Mouse (Mus musculus) T-helper 2 cell (primary cell): ENCODE data around the gene Rapgef2.

Experiments
- in situ Hi-C: fragments of 300-600 bp; cut with MboI, MseI; formaldehyde crosslinking; loops from one replicate; pipeline ENCODE4 v1.15.1; 2025; ENCODE audit warnings: high pct_unique_total_duplicates

Gene Rapgef2

GRCm38 (mm10) chr3:79039666-79040450 is 246.5 kb downstream of the Rapgef2 start:
- in situ Hi-C loops: loop anchor here (10.0 kb wide), 1 partner anchor 1035 kb away; no protein-coding TSS in a partner anchor

GRCm38 (mm10) chr3:79039008-79039407 is 247.3 kb downstream of the Rapgef2 start:
- in situ Hi-C loops: loop anchor here (10.0 kb wide), 1 partner anchor 1034 kb away; no protein-coding TSS in a partner anchor

- in situ Hi-C loops: loop anchor here (10.0 kb wide), 1 partner anchor 1030 kb away; no protein-coding TSS in a partner anchor
Observed at GRCm38 (mm10) chr3:79034457-79034856, 251.9 kb downstream of the Rapgef2 start.

- in situ Hi-C loops: loop anchor here (10.0 kb wide), 1 partner anchor 1026 kb away; no protein-coding TSS in a partner anchor
Observed at GRCm38 (mm10) chr3:79030855-79031254, 255.5 kb downstream of the Rapgef2 start.

- in situ Hi-C loops: no loop called here
Observed at GRCm38 (mm10) chr3:79028153-79028878, 258.0 kb downstream of the Rapgef2 start.

GRCm38 (mm10) chr3:79025983-79026382 is 260.3 kb downstream of the Rapgef2 start:
- in situ Hi-C loops: no loop called here

GRCm38 (mm10) chr3:79023735-79024328 is 262.5 kb downstream of the Rapgef2 start:
- in situ Hi-C loops: no loop called here

- in situ Hi-C loops: no loop called here
Observed at GRCm38 (mm10) chr3:79022690-79023089, 263.6 kb downstream of the Rapgef2 start.

GRCm38 (mm10) chr3:79017440-79017839 is 268.9 kb downstream of the Rapgef2 start:
- in situ Hi-C loops: no loop called here

GRCm38 (mm10) chr3:79016830-79017229 is 269.5 kb downstream of the Rapgef2 start:
- in situ Hi-C loops: no loop called here

GRCm38 (mm10) chr3:79015621-79016474 is 270.5 kb downstream of the Rapgef2 start:
- in situ Hi-C loops: no loop called here
